Mouse (Mus musculus) intestine, postnatal 0 days (tissue): ENCODE measurements around the gene Rgs10. TPM values are rescaled to one million over a fixed set of nuclear protein-coding genes. Genes with fewer than 3 reads are reported as not detected.
A peak's percentile ranks its signal among the peaks of the same experiment; 100 is the strongest.

ENCODE experiments used
- ATAC-seq: fragments of 200-750 bp; cut with Nextera tagmentation; 2 replicates; pipeline ENCODE4 v1.8.0; 2017; ENCODE audit warnings: mild to moderate bottlenecking, moderate TSS enrichment, moderate library complexity
- H3K27ac ChIP-seq: fragments of 300-500 bp; sonication (generic); 2 replicates; pipeline ENCODE4 v1.5.1; 2014; ENCODE audit warnings: mild to moderate bottlenecking, low read depth, low read length, moderate library complexity
- H3K27me3 ChIP-seq: fragments of 300-500 bp; sonication (generic); replicated peaks from 2 replicates; pipeline ENCODE4 v1.6.1; 2014; ENCODE audit warnings: low read length, mixed read lengths; ENCODE audit not compliant: control insufficient read depth, insufficient read depth
- H3K36me3 ChIP-seq: fragments of 300-500 bp; sonication (generic); 2 replicates; pipeline ENCODE4 v1.6.1; 2014; ENCODE audit warnings: mild to moderate bottlenecking, moderate library complexity; ENCODE audit not compliant: control insufficient read depth, insufficient read depth
- H3K4me1 ChIP-seq: fragments of 300-500 bp; sonication (generic); replicated peaks from 2 replicates; pipeline ENCODE4 v1.6.1; 2014; ENCODE audit warnings: antibody characterized with exemption, low read length, mixed read lengths; ENCODE audit not compliant: control insufficient read depth, insufficient read depth
- H3K4me2 ChIP-seq: fragments of 300-500 bp; sonication (generic); replicated peaks from 2 replicates; pipeline ENCODE4 v1.6.1; 2014; ENCODE audit warnings: low read depth, mild to moderate bottlenecking, moderate library complexity
- H3K4me3 ChIP-seq: fragments of 300-500 bp; sonication (generic); 2 replicates; pipeline ENCODE4 v1.5.1; 2014; ENCODE audit warnings: low read depth, low read length
- H3K9ac ChIP-seq: fragments of 300-500 bp; sonication (generic); 2 replicates; pipeline ENCODE4 v1.6.1; 2014; ENCODE audit warnings: mild to moderate bottlenecking, low read depth, low read length
- H3K9me3 ChIP-seq: fragments of 300-500 bp; sonication (generic); 2 replicates; pipeline ENCODE4 v1.6.1; 2016; ENCODE audit warnings: mixed run types; ENCODE audit not compliant: control insufficient read depth
- CTCF ChIP-seq: sonication (generic); IDR thresholded peaks from 2 replicates; pipeline ENCODE4 v1.5.1; 2016; ENCODE audit warnings: low read depth, mild to moderate bottlenecking, control low read depth, antibody characterized with exemption, moderate library complexity
- WGBS: fragments of 180-500 bp; shearing (Covaris S2); extraction: QIAGEN DNeasy Blood & Tissue Kit; methylation state at CpG from one replicate; pipeline ENCODE4 v1.1.7; 2014; 5-methylcytosine and 5-hydroxymethylcytosine counted together
- polyA plus RNA-seq: library from polyadenylated mRNA; unstranded; fragments of >200 nt; fragmentation: Nextera tagmentation; extraction: Ambion mirVana; gene quantifications from 2 replicates; pipeline ENCODE4 v1.2.1, GENCODE M21; 2015

Gene Rgs10
- polyA plus RNA-seq, 1 experiment from 2014 or later, result 20.9 TPM

- no peaks in the 10 kb centered on the region for H3K27me3 ChIP-seq
- H3K36me3 ChIP-seq, result no peaks in the 10 kb centered on the region
- no peak overlapping the region for H3K9ac ChIP-seq
- no peak overlapping the region for H3K4me2 ChIP-seq
- H3K4me1 ChIP-seq, result no peaks in the 10 kb centered on the region; the same call in 1 of the 2 replicates
- H3K4me3 ChIP-seq, result no peak overlapping the region
- no peak overlapping the region for H3K27ac ChIP-seq
- no peak for ATAC-seq
- no peak for TF ChIP-seq CTCF
- no peaks in the 10 kb centered on the region for H3K9me3 ChIP-seq
- WGBS, result 74% methylated on average over 14 of the region's 14 CpGs
These were observed 36.6 kb downstream of the Rgs10 start for GRCm38 (mm10) chr7:128381811-128382526.

- H3K4me2 ChIP-seq, result no peak overlapping the region
- no peaks in the 10 kb centered on the region; the same call in 1 of the 2 replicates for H3K4me1 ChIP-seq
- H3K9ac ChIP-seq, result no peak overlapping the region
- peak overlapping the region; percentile 35; the same call in 1 of the 2 replicates for H3K27ac ChIP-seq
- 83% methylated on average over 2 of the region's 2 CpGs for WGBS
- no peaks in the 10 kb centered on the region for H3K27me3 ChIP-seq
- H3K9me3 ChIP-seq, result no peaks in the 10 kb centered on the region
- H3K36me3 ChIP-seq, result no peaks in the 10 kb centered on the region
- TF ChIP-seq CTCF, result no peak
- ATAC-seq, result no peak
- no peak overlapping the region for H3K4me3 ChIP-seq
These were observed 37.6 kb downstream of the Rgs10 start for GRCm38 (mm10) chr7:128381001-128381400.

- ATAC-seq, result no peak
- TF ChIP-seq CTCF, result no peak
- 53% methylated on average over 16 of the region's 16 CpGs for WGBS
- no peaks in the 10 kb centered on the region; the same call in 1 of the 2 replicates for H3K4me1 ChIP-seq
- H3K27me3 ChIP-seq, result no peaks in the 10 kb centered on the region
- no peaks in the 10 kb centered on the region for H3K9me3 ChIP-seq
- H3K4me2 ChIP-seq, result 0 out of 2 replicates have a peak overlapping the region, but pooled peaks have one; percentile 13
- no peak overlapping the region for H3K4me3 ChIP-seq
- H3K36me3 ChIP-seq, result no peaks in the 10 kb centered on the region
- H3K9ac ChIP-seq, result no peak overlapping the region
- no peak overlapping the region for H3K27ac ChIP-seq
These were observed 39.3 kb downstream of the Rgs10 start for GRCm38 (mm10) chr7:128379162-128379805.

DNA sequence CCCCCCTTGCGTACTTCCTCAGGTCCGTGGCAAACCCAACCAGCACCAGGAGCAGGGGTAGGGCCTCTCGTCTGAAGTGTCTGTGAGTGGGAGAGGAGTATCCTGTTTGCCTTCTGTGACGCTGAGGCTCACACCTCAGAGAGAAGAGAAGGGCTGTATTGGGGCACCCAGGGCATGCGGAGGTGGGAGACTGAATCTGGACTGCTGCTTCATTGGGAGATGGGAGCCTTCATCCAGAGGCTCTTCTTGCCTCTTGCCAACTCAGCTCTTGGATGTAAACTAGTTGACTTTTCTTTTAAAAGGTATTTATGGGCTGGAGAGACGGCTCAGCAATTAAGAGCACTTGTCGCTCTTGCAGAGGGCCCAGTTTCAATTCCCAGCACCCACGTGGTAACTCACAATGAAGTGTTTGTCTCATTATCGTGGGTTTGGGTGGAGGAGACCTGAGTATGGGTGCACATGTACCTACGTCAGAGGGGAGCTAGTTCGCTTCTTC lies 42.3 kb downstream of the Rgs10 start:
- Histone ChIP-seq H3K4me2 (no peak overlapping the region), H3K4me3 (no peak overlapping the region), H3K9ac (no peak overlapping the region), H3K27ac (no peak overlapping the region), H3K27me3 (no peaks in the 10 kb centered on the region), H3K36me3 (no peaks in the 10 kb centered on the region), H3K4me1 (no peaks in the 10 kb centered on the region; the same call in 1 of the 2 replicates), H3K9me3 (no peaks in the 10 kb centered on the region)
- WGBS, result 82% methylated on average over 11 of the region's 11 CpGs
- no peak for ATAC-seq
- no peak for TF ChIP-seq CTCF

GRCm38 (mm10) chr7:128374156-128374555 lies 44.4 kb downstream of the Rgs10 start:
- H3K27me3 ChIP-seq, result no peaks in the 10 kb centered on the region
- no peaks in the 10 kb centered on the region for H3K4me1 ChIP-seq
- no peaks in the 10 kb centered on the region for H3K36me3 ChIP-seq
- no peak overlapping the region for H3K27ac ChIP-seq
- WGBS, result 92% methylated on average over 11 of the region's 11 CpGs
- H3K4me3 ChIP-seq, result no peak overlapping the region
- no peak for TF ChIP-seq CTCF
- H3K9ac ChIP-seq, result no peak overlapping the region
- no peak for ATAC-seq
- no peaks in the 10 kb centered on the region for H3K9me3 ChIP-seq
- no peak overlapping the region for H3K4me2 ChIP-seq

GRCm38 (mm10) chr7:128373751-128374150 lies 44.8 kb downstream of the Rgs10 start:
- H3K36me3 ChIP-seq, result no peaks in the 10 kb centered on the region
- H3K9ac ChIP-seq, result no peak overlapping the region
- H3K4me2 ChIP-seq, result no peak overlapping the region
- no peaks in the 10 kb centered on the region for H3K9me3 ChIP-seq
- no peak overlapping the region for H3K27ac ChIP-seq
- H3K4me1 ChIP-seq, result no peaks in the 10 kb centered on the region
- no peak for ATAC-seq
- no peaks in the 10 kb centered on the region for H3K27me3 ChIP-seq
- 82% methylated on average over 8 of the region's 8 CpGs for WGBS
- H3K4me3 ChIP-seq, result no peak overlapping the region
- TF ChIP-seq CTCF, result no peak
